Mouse (Mus musculus) hindbrain, embryonic 13.5 days (tissue): ENCODE measurements around the gene Fam241b. TPM values are rescaled to one million over a fixed set of nuclear protein-coding genes. Genes with fewer than 3 reads are reported as not detected.

Experiments used
- ATAC-seq: fragments of 200-750 bp; cut with Nextera tagmentation; 2 replicates; pipeline ENCODE4 v1.8.0; 2017; ENCODE audit warnings: moderate TSS enrichment; ENCODE audit not compliant: low FRiP score
- H3K27ac ChIP-seq: fragments of 300-500 bp; sonication (generic); 2 replicates; pipeline ENCODE4 v1.5.1; 2015; ENCODE audit warnings: inconsistent platforms, mild to moderate bottlenecking, moderate library complexity
- H3K27me3 ChIP-seq: fragments of 300-500 bp; sonication (generic); 2 replicates; pipeline ENCODE4 v1.6.1; 2015; ENCODE audit warnings: mild to moderate bottlenecking, inconsistent platforms
- H3K36me3 ChIP-seq: fragments of 300-500 bp; sonication (generic); 2 replicates; pipeline ENCODE4 v1.6.1; 2015; ENCODE audit warnings: mild to moderate bottlenecking, inconsistent platforms
- H3K4me1 ChIP-seq: fragments of 300-500 bp; sonication (generic); replicated peaks from 2 replicates; pipeline ENCODE4 v1.6.1; 2015; ENCODE audit warnings: inconsistent platforms
- H3K4me2 ChIP-seq: fragments of 300-500 bp; sonication (generic); 2 replicates; pipeline ENCODE4 v1.6.1; 2015; ENCODE audit warnings: inconsistent platforms, mild to moderate bottlenecking, moderate library complexity
- H3K4me3 ChIP-seq: fragments of 300-500 bp; sonication (generic); 2 replicates; pipeline ENCODE4 v1.5.1; 2015; ENCODE audit warnings: mild to moderate bottlenecking, inconsistent platforms
- H3K9ac ChIP-seq: fragments of 300-500 bp; sonication (generic); 2 replicates; pipeline ENCODE4 v1.6.1; 2015; ENCODE audit warnings: mild to moderate bottlenecking, inconsistent platforms
- H3K9me3 ChIP-seq: fragments of 300-500 bp; sonication (generic); 2 replicates; pipeline ENCODE4 v1.6.1; 2016; ENCODE audit warnings: inconsistent platforms
- WGBS: fragments of 180-500 bp; shearing (Covaris S2); methylation state at CpG from one replicate; pipeline ENCODE4 v1.1.7; 2015; 5-methylcytosine and 5-hydroxymethylcytosine counted together
- polyA plus RNA-seq: library from polyadenylated mRNA; unstranded; fragments of >200 nt; fragmentation: Nextera tagmentation; extraction: Ambion mirVana; gene quantifications from 2 replicates; pipeline ENCODE4 v1.2.1, GENCODE M21; 2015

Fam241b gene
- polyA plus RNA-seq, 1 experiment from 2014 or later = 111 TPM

- Histone ChIP-seq H3K27ac (no peak overlapping the region), H3K36me3 (no peaks in the 10 kb centered on the region), H3K4me2 (no peak overlapping the region), H3K4me1 (peaks cover 15% of the 10 kb centered on the region), H3K9ac (no peak overlapping the region), H3K9me3 (no peaks in the 10 kb centered on the region), H3K4me3 (no peak overlapping the region), H3K27me3 (peaks cover 85% of the 10 kb centered on the region)
- no peak for ATAC-seq
- 47% methylated on average over 6 of the region's 6 CpGs for WGBS
These were observed 16.6 kb downstream of the Fam241b start for GRCm38 (mm10) chr10:62127137-62127536.

GRCm38 (mm10) chr10:62113865-62114647 lies 29.7 kb downstream of the Fam241b start:
- no peak for ATAC-seq
- no peaks in the 10 kb centered on the region for H3K36me3 ChIP-seq
- 50% methylated on average over 9 of the region's 9 CpGs for WGBS
- no peak overlapping the region for H3K9ac ChIP-seq
- no peaks in the 10 kb centered on the region for H3K9me3 ChIP-seq
- no peak overlapping the region for H3K4me2 ChIP-seq
- peaks cover 70% of the 10 kb centered on the region for H3K27me3 ChIP-seq
- no peak overlapping the region for H3K27ac ChIP-seq
- no peak overlapping the region for H3K4me3 ChIP-seq
- peaks cover 27% of the 10 kb centered on the region for H3K4me1 ChIP-seq

- Histone ChIP-seq H3K27ac (no peak overlapping the region), H3K27me3 (peaks cover 80% of the 10 kb centered on the region), H3K9ac (peak overlapping the region; percentile 93), H3K4me1 (peaks cover 32% of the 10 kb centered on the region), H3K9me3 (no peaks in the 10 kb centered on the region), H3K4me3 (peak overlapping the region; percentile 77), H3K36me3 (peaks cover 23% of the 10 kb centered on the region), H3K4me2 (peak overlapping the region; percentile 92)
- 48% methylated on average over 6 of the region's 6 CpGs for WGBS
- peak; percentile 37; the same call in 1 of the 2 replicates for ATAC-seq
These were observed 32.5 kb downstream of the Fam241b start for GRCm38 (mm10) chr10:62111207-62111576.

GRCm38 (mm10) chr10:62110504-62111206 lies 33.1 kb downstream of the Fam241b start:
- ATAC-seq = peak; percentile 84
- H3K27me3 ChIP-seq = peaks cover 75% of the 10 kb centered on the region
- H3K9me3 ChIP-seq = no peaks in the 10 kb centered on the region

GRCm38 (mm10) chr10:62107048-62107447 lies 36.7 kb downstream of the Fam241b start:
- no peak overlapping the region for H3K4me3 ChIP-seq
- H3K27ac ChIP-seq = no peak overlapping the region
- H3K4me2 ChIP-seq = no peak overlapping the region
- H3K4me1 ChIP-seq = peaks cover 23% of the 10 kb centered on the region
- H3K9me3 ChIP-seq = no peaks in the 10 kb centered on the region
- H3K9ac ChIP-seq = peak overlapping the region; percentile 35; the same call in 1 of the 2 replicates
- ATAC-seq = no peak
- WGBS = 55% methylated on average over 9 of the region's 9 CpGs
- peaks cover 73% of the 10 kb centered on the region for H3K27me3 ChIP-seq
- H3K36me3 ChIP-seq = peaks cover 23% of the 10 kb centered on the region

More at GRCm38 (mm10) chr10:62110504-62111206, 33.1 kb downstream of the Fam241b start:
- WGBS = 0% methylated on average over 57 of the region's 57 CpGs
- H3K9ac ChIP-seq = peak overlapping the region; percentile 93
- peak overlapping the region; percentile 77 for H3K4me3 ChIP-seq
- H3K27ac ChIP-seq = 0 out of 2 replicates have a peak overlapping the region, but pooled peaks have one; percentile 52
- peaks cover 23% of the 10 kb centered on the region for H3K36me3 ChIP-seq
- H3K4me2 ChIP-seq = peak overlapping the region; percentile 92
- H3K4me1 ChIP-seq = peaks cover 32% of the 10 kb centered on the region

GRCm38 (mm10) chr10:62104835-62105576 lies 38.7 kb downstream of the Fam241b start:
- peaks cover 35% of the 10 kb centered on the region for H3K4me1 ChIP-seq
- H3K36me3 ChIP-seq = peaks cover 23% of the 10 kb centered on the region
- ATAC-seq = no peak
- H3K27me3 ChIP-seq = peaks cover 61% of the 10 kb centered on the region
- H3K4me2 ChIP-seq = no peak overlapping the region
- WGBS = 29% methylated on average over 7 of the region's 7 CpGs
- H3K9ac ChIP-seq = no peak overlapping the region
- no peaks in the 10 kb centered on the region for H3K9me3 ChIP-seq
- no peak overlapping the region for H3K27ac ChIP-seq
- H3K4me3 ChIP-seq = no peak overlapping the region

- peak; percentile 77 for ATAC-seq
- no peak overlapping the region for H3K9ac ChIP-seq
- H3K4me1 ChIP-seq = peaks cover 32% of the 10 kb centered on the region
- no peaks in the 10 kb centered on the region for H3K9me3 ChIP-seq
- 6% methylated on average over 7 of the region's 7 CpGs for WGBS
- H3K27ac ChIP-seq = peak overlapping the region; percentile 98
- H3K36me3 ChIP-seq = peaks cover 4% of the 10 kb centered on the region; the same call in 1 of the 2 replicates
- no peak overlapping the region for H3K4me3 ChIP-seq
- peaks cover 29% of the 10 kb centered on the region for H3K27me3 ChIP-seq
- no peak overlapping the region for H3K4me2 ChIP-seq
These were observed 41.9 kb downstream of the Fam241b start for GRCm38 (mm10) chr10:62101504-62102439.

- H3K4me3 ChIP-seq = no peak overlapping the region
- peak overlapping the region; percentile 98 for H3K27ac ChIP-seq
These were observed 43.8 kb downstream of the Fam241b start for GRCm38 (mm10) chr10:62099749-62100403.

GRCm38 (mm10) chr10:62094401-62094800 lies 49.3 kb downstream of the Fam241b start:
- Histone ChIP-seq H3K27me3 (no peaks in the 10 kb centered on the region), H3K9me3 (0 out of 2 replicates have a peak, but pooled peaks cover 3% of the 10 kb centered on the region), H3K9ac (no peak overlapping the region), H3K4me3 (no peak overlapping the region), H3K27ac (no peak overlapping the region), H3K36me3 (no peaks in the 10 kb centered on the region), H3K4me1 (peaks cover 6% of the 10 kb centered on the region; the same call in 1 of the 2 replicates), H3K4me2 (no peak overlapping the region)
- ATAC-seq = no peak
- whole genome bisulfite sequencing = 80% methylated on average over 6 of the region's 6 CpGs

More at GRCm38 (mm10) chr10:62099749-62100403, 43.8 kb downstream of the Fam241b start:
- Histone ChIP-seq H3K36me3 (no peaks in the 10 kb centered on the region), H3K9me3 (no peaks in the 10 kb centered on the region), H3K4me2 (0 out of 2 replicates have a peak overlapping the region, but pooled peaks have one; percentile 4), H3K4me1 (peaks cover 32% of the 10 kb centered on the region), H3K9ac (no peak overlapping the region), H3K27me3 (peaks cover 24% of the 10 kb centered on the region)
- peak; percentile 76 for ATAC-seq
- 43% methylated on average over 10 of the region's 10 CpGs for WGBS

GRCm38 (mm10) chr10:62093903-62094302 lies 49.8 kb downstream of the Fam241b start:
- H3K4me3 ChIP-seq = no peak overlapping the region
- no peak overlapping the region for H3K9ac ChIP-seq
- no peak overlapping the region for H3K4me2 ChIP-seq
- ATAC-seq = no peak
- no peaks in the 10 kb centered on the region for H3K36me3 ChIP-seq
- H3K27me3 ChIP-seq = no peaks in the 10 kb centered on the region
- no peak overlapping the region for H3K27ac ChIP-seq
- H3K9me3 ChIP-seq = 0 out of 2 replicates have a peak, but pooled peaks cover 3% of the 10 kb centered on the region
- 81% methylated on average over 7 of the region's 7 CpGs for WGBS
- 0 out of 2 replicates have a peak, but pooled peaks cover 1% of the 10 kb centered on the region for H3K4me1 ChIP-seq

GRCm38 (mm10) chr10:62089486-62089885 lies 54.2 kb downstream of the Fam241b start:
- Histone ChIP-seq H3K36me3 (no peaks in the 10 kb centered on the region), H3K4me1 (no peaks in the 10 kb centered on the region), H3K27me3 (no peaks in the 10 kb centered on the region), H3K27ac (no peak overlapping the region), H3K9me3 (0 out of 2 replicates have a peak, but pooled peaks cover 3% of the 10 kb centered on the region), H3K9ac (no peak overlapping the region), H3K4me2 (no peak overlapping the region), H3K4me3 (no peak overlapping the region)
- ATAC-seq = no peak
